Mouse (Mus musculus) small intestine, adult 2 months (tissue): ENCODE data around the gene Cacybp.

ENCODE experiments used
- CTCF ChIP-seq: fragments of 200-500 bp; IDR thresholded peaks from 2 replicates; pipeline ENCODE4 v1.5.1; 2012; ENCODE audit warnings: low read depth, mild to moderate bottlenecking, control low read depth, inconsistent platforms, low read length, moderate library complexity, mixed read lengths; ENCODE audit not compliant: insufficient replicate concordance, insufficient read length; ENCODE audit errors: extremely low read depth
- POLR2A ChIP-seq: fragments of 200-500 bp; IDR thresholded peaks from 2 replicates; pipeline ENCODE4 v1.6.1; 2012; ENCODE audit warnings: low read depth, mild to moderate bottlenecking, control low read depth, inconsistent platforms, low read length, moderate library complexity

DNA sequence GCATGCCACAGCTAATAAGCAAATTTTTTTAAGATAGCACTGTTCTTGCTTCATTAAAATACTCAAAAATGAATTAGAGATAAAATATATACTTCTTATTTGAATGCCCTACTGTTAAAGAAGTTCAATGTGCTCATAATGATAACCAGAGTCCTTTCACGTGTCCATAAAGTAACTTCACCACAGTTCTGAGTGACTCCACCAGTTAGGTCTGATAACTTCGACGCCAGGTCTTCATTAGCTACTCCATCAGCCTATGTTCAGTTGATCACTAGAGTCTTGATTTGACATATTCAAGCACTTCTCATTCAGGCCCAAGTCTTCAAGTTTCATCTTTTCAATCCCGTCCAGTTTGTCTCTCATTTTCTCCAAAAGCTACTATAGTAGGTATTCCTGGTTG is 14.5 kb upstream of the Cacybp start:
- no peak for TF ChIP-seq POLR2A
- no peak for TF ChIP-seq CTCF
